Mouse (Mus musculus): ENCODE data around the gene Cd3g.
A peak's percentile ranks its signal among the peaks of the same experiment; 100 is the strongest.

Cd3g gene

GRCm38 (mm10) chr9:44921123-44921468, 59.1 kb downstream of the Cd3g start:
- Histone ChIP-seq H3K27me3 (ENCODE audit: insufficient read depth, low read length) (no peaks in the 10 kb centered on the region), H3K4me1 (replicated peaks; ENCODE audit: low read depth, low read length) (peaks cover 23% of the 10 kb centered on the region), H3K36me3 (ENCODE audit: insufficient read depth, low read length) (peaks cover 11% of the 10 kb centered on the region; the same call in 1 of the 2 replicates), H3K4me3 (replicated peaks; ENCODE audit: low read length) (peak overlapping the region; percentile 97), H3K9me3 (ENCODE audit: low read length) (no peaks in the 10 kb centered on the region)
- TF ChIP-seq CTCF (conservative IDR thresholded peaks at IDR 0.05; ENCODE audit: low read length) (no peak), POU5F1 (IDR thresholded peaks at IDR 0.05; ENCODE audit: borderline replicate concordance, low read length) (no peak), NANOG (IDR thresholded peaks at IDR 0.05; ENCODE audit: borderline replicate concordance, low read length) (no peak)

DNA sequence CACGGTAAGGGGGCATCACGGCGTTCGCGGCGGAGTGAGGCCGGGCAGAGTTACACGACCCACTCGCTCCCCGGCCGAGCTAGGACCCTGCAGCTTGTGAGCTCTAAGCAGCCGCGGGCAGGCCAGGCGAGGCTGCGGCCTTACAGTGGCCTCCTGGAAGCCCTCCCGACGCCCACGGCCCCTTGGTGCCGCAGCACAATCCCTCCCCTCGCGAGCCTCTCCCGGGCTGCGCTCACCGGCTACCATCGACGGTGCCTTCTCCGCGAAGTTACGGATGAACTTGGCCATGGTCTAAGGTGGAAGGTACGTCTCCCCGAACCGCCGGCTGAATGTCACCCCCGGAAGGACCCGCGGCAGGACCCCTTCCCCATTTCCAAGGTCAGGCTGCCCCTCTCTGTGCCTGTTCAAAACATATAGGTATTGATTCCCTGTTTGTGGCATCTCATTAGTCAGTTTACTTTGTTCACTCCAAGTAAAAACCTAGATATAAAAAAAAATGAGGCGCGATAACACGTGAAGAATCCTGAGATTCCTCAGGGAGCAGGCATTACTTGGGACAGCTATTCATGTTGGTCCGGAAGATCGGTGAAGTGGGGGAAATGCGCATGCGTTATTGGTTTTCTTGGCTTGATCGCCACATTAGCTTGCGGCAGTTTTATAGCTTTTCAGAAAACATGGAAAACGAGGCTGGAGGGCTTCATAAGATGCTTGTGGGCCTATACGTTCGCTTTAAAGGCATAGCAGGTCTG, 59.7 kb downstream of the Cd3g start, which contains the start of gene Atp5l:
Gene Atp5l (minus strand): TSS at position 369 of the 749 bp plus-strand sequence.
- H3K4me3 ChIP-seq (replicated peaks; ENCODE audit: low read length): peak within 1 kb of the TSS; percentile 97
- TF ChIP-seq NANOG (IDR thresholded peaks at IDR 0.05; ENCODE audit: borderline replicate concordance, low read length) (no peak), CTCF (conservative IDR thresholded peaks at IDR 0.05; ENCODE audit: low read length) (no peak)
- peaks cover 25% of the 10 kb centered on the region for H3K4me1 ChIP-seq (replicated peaks; ENCODE audit: low read depth, low read length)
- no peaks in the 10 kb centered on the region for H3K27me3 ChIP-seq (ENCODE audit: insufficient read depth, low read length)
- H3K36me3 ChIP-seq (ENCODE audit: insufficient read depth, low read length): peaks cover 14% of the 10 kb centered on the region
- H3K9me3 ChIP-seq (ENCODE audit: low read length): no peaks in the 10 kb centered on the region

GRCm38 (mm10) chr9:44919606-44920005, 60.6 kb downstream of the Cd3g start:
- no peaks in the 10 kb centered on the region for H3K9me3 ChIP-seq (ENCODE audit: low read length)
- H3K27me3 ChIP-seq (ENCODE audit: insufficient read depth, low read length): no peaks in the 10 kb centered on the region
- H3K4me3 ChIP-seq (replicated peaks; ENCODE audit: low read length): peak overlapping the region; percentile 97
- peaks cover 23% of the 10 kb centered on the region for H3K36me3 ChIP-seq (ENCODE audit: insufficient read depth, low read length)
- H3K4me1 ChIP-seq (replicated peaks; ENCODE audit: low read depth, low read length): peaks cover 34% of the 10 kb centered on the region
- TF ChIP-seq POU5F1 (IDR thresholded peaks at IDR 0.05; ENCODE audit: borderline replicate concordance, low read length): no peak
- no peak for TF ChIP-seq CTCF (conservative IDR thresholded peaks at IDR 0.05; ENCODE audit: low read length)
- TF ChIP-seq NANOG (IDR thresholded peaks at IDR 0.05; ENCODE audit: borderline replicate concordance, low read length): no peak
